Mouse (Mus musculus) forebrain, embryonic 15.5 days (tissue): Measurements from ENCODE around the gene Ppdpf. TPM values are rescaled to one million over a fixed set of nuclear protein-coding genes. Genes with fewer than 3 reads are reported as not detected.
"Not testable (repeated sequence)": the region's sequence is repeated elsewhere in the genome, so short reads cannot be mapped to it uniquely, and the experiment has no call there.

Experiments used
- ATAC-seq: fragments of 200-750 bp; cut with Nextera tagmentation; replicated peaks from 2 replicates; pipeline ENCODE4 v1.8.0; 2017; ENCODE audit warnings: mild to moderate bottlenecking, moderate TSS enrichment, moderate library complexity
- H3K27ac ChIP-seq: fragments of 300-500 bp; sonication (generic); replicated peaks from 2 replicates; pipeline ENCODE4 v1.5.1; 2015; ENCODE audit warnings: mild to moderate bottlenecking, inconsistent platforms
- H3K27me3 ChIP-seq: fragments of 300-500 bp; sonication (generic); 2 replicates; pipeline ENCODE4 v1.6.1; 2015; ENCODE audit warnings: inconsistent platforms
- H3K36me3 ChIP-seq: fragments of 300-500 bp; sonication (generic); 2 replicates; pipeline ENCODE4 v1.6.1; 2015; ENCODE audit warnings: mild to moderate bottlenecking, inconsistent platforms
- H3K4me1 ChIP-seq: fragments of 300-500 bp; sonication (generic); 2 replicates; pipeline ENCODE4 v1.6.1; 2015; ENCODE audit warnings: inconsistent platforms
- H3K4me2 ChIP-seq: fragments of 300-500 bp; sonication (generic); replicated peaks from 2 replicates; pipeline ENCODE4 v1.6.1; 2015; ENCODE audit warnings: mild to moderate bottlenecking, inconsistent platforms
- H3K4me3 ChIP-seq: fragments of 300-500 bp; sonication (generic); 2 replicates; pipeline ENCODE4 v1.5.1; 2015; ENCODE audit warnings: mild to moderate bottlenecking, inconsistent platforms
- H3K9ac ChIP-seq: fragments of 300-500 bp; sonication (generic); replicated peaks from 2 replicates; pipeline ENCODE4 v1.6.1; 2015; ENCODE audit warnings: mild to moderate bottlenecking, inconsistent platforms
- H3K9me3 ChIP-seq: fragments of 300-500 bp; sonication (generic); 2 replicates; pipeline ENCODE4 v1.6.1; 2016; ENCODE audit warnings: inconsistent platforms
- WGBS: fragments of 180-500 bp; shearing (Covaris S2); methylation state at CpG from one replicate; pipeline ENCODE4 v1.1.7; 2015; ENCODE audit warnings: mixed read lengths; 5-methylcytosine and 5-hydroxymethylcytosine counted together
- polyA plus RNA-seq: library from polyadenylated mRNA; unstranded; fragments of >200 nt; fragmentation: Nextera tagmentation; extraction: Ambion mirVana; gene quantifications from 2 replicates; pipeline ENCODE4 v1.2.1, GENCODE M21; 2015

Gene Ppdpf
- polyA plus RNA-seq, 1 experiment from 2014 or later = 520 TPM

- H3K36me3 ChIP-seq = no peaks in the 10 kb centered on the region
- 93% methylated on average over 3 of the region's 3 CpGs for WGBS
- ATAC-seq = no peak
- H3K9ac ChIP-seq = no peak overlapping the region
- no peak overlapping the region for H3K27ac ChIP-seq
- H3K27me3 ChIP-seq = 0 out of 2 replicates have a peak, but pooled peaks cover 2% of the 10 kb centered on the region
- H3K9me3 ChIP-seq = no peaks in the 10 kb centered on the region
- H3K4me2 ChIP-seq = no peak overlapping the region
- no peak overlapping the region for H3K4me3 ChIP-seq
- H3K4me1 ChIP-seq = no peaks in the 10 kb centered on the region
Measured at GRCm38 (mm10) chr2:181174646-181175045, 12.4 kb upstream of the Ppdpf start.

GRCm38 (mm10) chr2:181178015-181178414 is 9.0 kb upstream of the Ppdpf start:
- ATAC-seq = no peak
- H3K27me3 ChIP-seq = 0 out of 2 replicates have a peak, but pooled peaks cover 2% of the 10 kb centered on the region
- no peaks in the 10 kb centered on the region for H3K9me3 ChIP-seq
- H3K27ac ChIP-seq = no peak overlapping the region
- no peak overlapping the region for H3K4me3 ChIP-seq
- no peak overlapping the region for H3K9ac ChIP-seq
- H3K36me3 ChIP-seq = no peaks in the 10 kb centered on the region
- H3K4me1 ChIP-seq = no peaks in the 10 kb centered on the region
- H3K4me2 ChIP-seq = no peak overlapping the region
- 82% methylated on average over 3 of the region's 3 CpGs for WGBS

- Histone ChIP-seq H3K4me2 (no peak overlapping the region), H3K36me3 (no peaks in the 10 kb centered on the region), H3K9me3 (no peaks in the 10 kb centered on the region), H3K27ac (no peak overlapping the region), H3K4me3 (no peak overlapping the region), H3K27me3 (0 out of 2 replicates have a peak, but pooled peaks cover 2% of the 10 kb centered on the region), H3K9ac (no peak overlapping the region), H3K4me1 (no peaks in the 10 kb centered on the region)
- no peak for ATAC-seq
- WGBS = 88% methylated on average over 5 of the region's 5 CpGs
Measured at GRCm38 (mm10) chr2:181178471-181178870, 8.6 kb upstream of the Ppdpf start.

- no peak overlapping the region for H3K9ac ChIP-seq
- H3K4me1 ChIP-seq = no peaks in the 10 kb centered on the region
- no peak overlapping the region for H3K4me3 ChIP-seq
- no peaks in the 10 kb centered on the region for H3K9me3 ChIP-seq
- H3K36me3 ChIP-seq = no peaks in the 10 kb centered on the region
- no peak overlapping the region for H3K4me2 ChIP-seq
- H3K27me3 ChIP-seq = 0 out of 2 replicates have a peak, but pooled peaks cover 2% of the 10 kb centered on the region
- no peak overlapping the region for H3K27ac ChIP-seq
- no peak for ATAC-seq
- WGBS = 79% methylated on average over 6 of the region's 6 CpGs
Measured at GRCm38 (mm10) chr2:181180898-181181297, 6.1 kb upstream of the Ppdpf start.

- ATAC-seq = peak; percentile 87
- peaks cover 11% of the 10 kb centered on the region for H3K36me3 ChIP-seq
- H3K27ac ChIP-seq = peak overlapping the region; percentile 96
- WGBS = under 1% methylated on average over 14 of the region's 14 CpGs
- H3K9me3 ChIP-seq = no peaks in the 10 kb centered on the region
- peaks cover 16% of the 10 kb centered on the region for H3K4me1 ChIP-seq
- H3K9ac ChIP-seq = peak overlapping the region; percentile 99
- H3K4me3 ChIP-seq = peak overlapping the region; percentile 88
- peak overlapping the region; percentile 74 for H3K4me2 ChIP-seq
- H3K27me3 ChIP-seq = no peaks in the 10 kb centered on the region
Measured at GRCm38 (mm10) chr2:181186635-181187034, 412 bp upstream of the Ppdpf start.

- ATAC-seq = no peak
- H3K36me3 ChIP-seq = peaks cover 11% of the 10 kb centered on the region
- H3K9me3 ChIP-seq = no peaks in the 10 kb centered on the region
- WGBS = 80% methylated on average over 2 of the region's 2 CpGs
- peak overlapping the region; percentile 99; the same call in 1 of the 2 replicates for H3K9ac ChIP-seq
- H3K4me1 ChIP-seq = peaks cover 16% of the 10 kb centered on the region
- no peaks in the 10 kb centered on the region for H3K27me3 ChIP-seq
- H3K27ac ChIP-seq = peak overlapping the region; percentile 24; the same call in 1 of the 2 replicates
- H3K4me3 ChIP-seq = peak overlapping the region; percentile 88
- peak overlapping the region; percentile 74 for H3K4me2 ChIP-seq
Measured at GRCm38 (mm10) chr2:181188681-181189080, 1.6 kb downstream of the Ppdpf start.

- ATAC-seq = no peak
- no peaks in the 10 kb centered on the region for H3K9me3 ChIP-seq
- 93% methylated on average over 1 of the region's 1 CpGs for WGBS
Measured at GRCm38 (mm10) chr2:181189321-181189720, 2.3 kb downstream of the Ppdpf start.

GRCm38 (mm10) chr2:181191385-181191784 is 4.3 kb downstream of the Ppdpf start:
- H3K4me2 ChIP-seq, ATAC-seq, H3K9ac ChIP-seq, H3K4me3 ChIP-seq, H3K9me3 ChIP-seq, H3K27me3 ChIP-seq, H3K27ac ChIP-seq: not testable (repeated sequence)
- peaks cover 11% of the 10 kb centered on the region for H3K36me3 ChIP-seq
- peaks cover 13% of the 10 kb centered on the region for H3K4me1 ChIP-seq
- WGBS = 78% methylated on average over 4 of the region's 4 CpGs

More at GRCm38 (mm10) chr2:181189321-181189720, 2.3 kb downstream of the Ppdpf start:
- Histone ChIP-seq H3K36me3 (peaks cover 11% of the 10 kb centered on the region), H3K4me2 (no peak overlapping the region; the same call in 1 of the 2 replicates), H3K9ac (no peak overlapping the region), H3K4me3 (no peak overlapping the region), H3K27me3 (no peaks in the 10 kb centered on the region), H3K27ac (no peak overlapping the region), H3K4me1 (peaks cover 16% of the 10 kb centered on the region)

- Histone ChIP-seq H3K4me2 (no peak overlapping the region), H3K4me3 (no peak overlapping the region), H3K9ac (no peak overlapping the region), H3K27me3 (no peaks in the 10 kb centered on the region), H3K36me3 (peaks cover 11% of the 10 kb centered on the region), H3K4me1 (peaks cover 9% of the 10 kb centered on the region), H3K9me3 (no peaks in the 10 kb centered on the region), H3K27ac (no peak overlapping the region)
- 60% methylated on average over 4 of the region's 4 CpGs for WGBS
- no peak for ATAC-seq
Measured at GRCm38 (mm10) chr2:181191936-181192335, 4.9 kb downstream of the Ppdpf start.

GRCm38 (mm10) chr2:181193044-181193443 is 6.0 kb downstream of the Ppdpf start:
- no peak overlapping the region for H3K27ac ChIP-seq
- no peaks in the 10 kb centered on the region for H3K27me3 ChIP-seq
- no peaks in the 10 kb centered on the region for H3K9me3 ChIP-seq
- peaks cover 11% of the 10 kb centered on the region for H3K36me3 ChIP-seq
- WGBS = 83% methylated on average over 3 of the region's 3 CpGs
- H3K4me3 ChIP-seq = no peak overlapping the region
- no peak overlapping the region for H3K4me2 ChIP-seq
- no peak overlapping the region for H3K9ac ChIP-seq
- no peak for ATAC-seq
- H3K4me1 ChIP-seq = peaks cover 9% of the 10 kb centered on the region

GRCm38 (mm10) chr2:181196628-181197300 is 9.7 kb downstream of the Ppdpf start:
- Histone ChIP-seq H3K36me3 (no peaks in the 10 kb centered on the region), H3K9ac (no peak overlapping the region), H3K9me3 (no peaks in the 10 kb centered on the region), H3K4me1 (no peaks in the 10 kb centered on the region), H3K27me3 (no peaks in the 10 kb centered on the region), H3K4me2 (no peak overlapping the region), H3K4me3 (no peak overlapping the region), H3K27ac (no peak overlapping the region)
- WGBS = 88% methylated on average over 4 of the region's 4 CpGs
- no peak for ATAC-seq

GRCm38 (mm10) chr2:181201606-181202005 is 14.6 kb downstream of the Ppdpf start:
- 77% methylated on average over 3 of the region's 3 CpGs for WGBS
- H3K27me3 ChIP-seq = no peaks in the 10 kb centered on the region
- H3K4me1 ChIP-seq = no peaks in the 10 kb centered on the region

GRCm38 (mm10) chr2:181202422-181202821 is 15.4 kb downstream of the Ppdpf start, which contains the start of gene Ptk6:
Gene Ptk6 (minus strand): TSS chr2:181202789.
- no peak within 1 kb of the TSS for H3K9ac ChIP-seq
- WGBS = 79% methylated on average over 3 of the region's 3 CpGs
- H3K4me1 ChIP-seq = no peaks in the 10 kb centered on the region
- H3K27ac ChIP-seq = no peak within 1 kb of the TSS
- H3K9me3 ChIP-seq = no peaks in the 10 kb centered on the region
- no peaks in the 10 kb centered on the region for H3K36me3 ChIP-seq
- no peaks in the 10 kb centered on the region for H3K27me3 ChIP-seq
- no peak within 1 kb of the TSS for H3K4me3 ChIP-seq
- ATAC-seq = no peak
- H3K4me2 ChIP-seq = no peak within 1 kb of the TSS

More at GRCm38 (mm10) chr2:181201606-181202005, 14.6 kb downstream of the Ppdpf start:
- no peak overlapping the region for H3K4me3 ChIP-seq
- H3K36me3 ChIP-seq = no peaks in the 10 kb centered on the region
- no peak overlapping the region for H3K9ac ChIP-seq
- no peaks in the 10 kb centered on the region for H3K9me3 ChIP-seq
- no peak overlapping the region for H3K4me2 ChIP-seq
- ATAC-seq = no peak
- H3K27ac ChIP-seq = no peak overlapping the region
